Mouse (Mus musculus): ENCODE measurements around the gene Gpr37. TPM values are rescaled to one million over a fixed set of nuclear protein-coding genes. Genes with fewer than 3 reads are reported as not detected.

Gpr37 gene
- polyA plus RNA-seq (2021; fragmentation: Nextera tagmentation) = 25.2 and 27.7 TPM in 2 replicates
- long read RNA-seq, experiment 1, full-length matches to known transcripts = 113 of 126 reads
- long read RNA-seq, experiment 1, partial matches to known transcripts = 0 of 126 reads
- long read RNA-seq, experiment 1, other reads (novel, unspliced or antisense) = 13 of 126 reads
- long read RNA-seq, experiment 2, full-length matches to known transcripts = 593 of 598 reads
- long read RNA-seq, experiment 2, partial matches to known transcripts = 0 of 598 reads
- long read RNA-seq, experiment 2, other reads (novel, unspliced or antisense) = 5 of 598 reads

GRCm38 (mm10) chr6:25690629-25691028, at the start of gene Gpr37:
Gene Gpr37, minus strand, starts transcription at chr6:25690729.

Other genes starting within 250 kb of the Gpr37 start
- 6.4 and 7.1 TPM in 2 replicates for gene Pot1a, start 118.5 kb upstream of the Gpr37 start, polyA plus RNA-seq (2021; fragmentation: Nextera tagmentation)

All from layer of hippocampus, adult 6 months (tissue).